Mouse (Mus musculus) kidney, adult 2 months (tissue): ENCODE results near the gene Uap1.

Experiments used
- CTCF ChIP-seq: fragments of 200-500 bp; conservative IDR thresholded peaks from 2 replicates; pipeline ENCODE4 v1.5.1; 2011; ENCODE audit warnings: low read depth, mild to moderate bottlenecking, control low read depth, low read length, moderate library complexity, mixed read lengths; ENCODE audit not compliant: insufficient read depth, insufficient read length
- POLR2A ChIP-seq: fragments of 200-500 bp; IDR thresholded peaks from one replicate; pipeline ENCODE4 v1.6.1; 2011; ENCODE audit warnings: low read depth, low read length, control low read depth

- TF ChIP-seq POLR2A, result no peak
- TF ChIP-seq CTCF, result no peak
These were observed 26.9 kb downstream of the Uap1 start for GRCm38 (mm10) chr1:170147651-170148448.
